Mouse (Mus musculus) bone marrow macrophage, adult 2 months (primary cell): Measurements from ENCODE around the gene Tnfaip6.

Source experiments
- CTCF ChIP-seq: IDR thresholded peaks from 2 replicates; pipeline ENCODE4 v1.5.1; 2012; ENCODE audit warnings: low read depth, mild to moderate bottlenecking, low read length, moderate library complexity
- POLR2A ChIP-seq: IDR thresholded peaks from 2 replicates; pipeline ENCODE4 v1.6.1; 2012; ENCODE audit warnings: mild to moderate bottlenecking, low read depth, low read length, borderline replicate concordance

DNA sequence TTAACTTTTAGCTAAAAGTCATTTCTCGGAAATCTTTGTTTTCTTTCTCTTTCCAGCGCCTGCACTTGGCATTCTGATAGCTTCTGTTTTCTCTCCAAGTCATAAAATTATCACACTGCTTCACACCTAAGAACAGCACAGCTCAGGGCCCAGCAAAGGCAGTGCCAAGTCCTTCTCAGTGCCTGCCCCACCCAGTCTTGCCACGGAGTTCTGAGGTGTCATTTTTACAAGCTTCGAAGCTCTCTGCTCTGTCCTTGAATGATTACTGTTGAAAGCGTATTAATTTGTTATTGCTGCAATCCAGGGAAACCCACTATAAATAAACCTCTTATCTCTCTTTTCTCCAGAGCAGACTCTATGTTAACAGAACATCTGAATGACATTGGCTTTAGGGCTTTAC, 15.7 kb downstream of the Tnfaip6 start:
- TF ChIP-seq CTCF (no peak), POLR2A (no peak)
